Mouse (Mus musculus) embryonic facial prominence, embryonic 13.5 days (tissue): ENCODE data around the gene B4galnt2. TPM values are rescaled to one million over a fixed set of nuclear protein-coding genes. Genes with fewer than 3 reads are reported as not detected.
"Not testable (repeated sequence)": the region's sequence is repeated elsewhere in the genome, so short reads cannot be mapped to it uniquely, and the experiment has no call there.

Source experiments
- ATAC-seq: fragments of 200-750 bp; cut with Nextera tagmentation; 2 replicates; pipeline ENCODE4 v1.8.0; 2017; ENCODE audit warnings: low read depth; ENCODE audit not compliant: insufficient number of reproducible peaks, insufficient read depth, low FRiP score, low TSS enrichment
- H3K27ac ChIP-seq: fragments of 300-500 bp; sonication (generic); 2 replicates; pipeline ENCODE4 v1.5.1; 2015; ENCODE audit warnings: moderate library complexity, mild to moderate bottlenecking, inconsistent platforms
- H3K27me3 ChIP-seq: fragments of 300-500 bp; sonication (generic); 2 replicates; pipeline ENCODE4 v1.6.1; 2015; ENCODE audit warnings: mild to moderate bottlenecking, inconsistent platforms
- H3K36me3 ChIP-seq: fragments of 300-500 bp; sonication (generic); 2 replicates; pipeline ENCODE4 v1.6.1; 2015; ENCODE audit warnings: mild to moderate bottlenecking, inconsistent platforms
- H3K4me1 ChIP-seq: fragments of 300-500 bp; sonication (generic); 2 replicates; pipeline ENCODE4 v1.6.1; 2015; ENCODE audit warnings: inconsistent platforms
- H3K4me2 ChIP-seq: fragments of 300-500 bp; sonication (generic); 2 replicates; pipeline ENCODE4 v1.6.1; 2015; ENCODE audit warnings: moderate library complexity, mild to moderate bottlenecking, inconsistent platforms
- H3K4me3 ChIP-seq: fragments of 300-500 bp; sonication (generic); 2 replicates; pipeline ENCODE4 v1.5.1; 2015; ENCODE audit warnings: mild to moderate bottlenecking, inconsistent platforms
- H3K9ac ChIP-seq: fragments of 300-500 bp; sonication (generic); 2 replicates; pipeline ENCODE4 v1.6.1; 2015; ENCODE audit warnings: mild to moderate bottlenecking, inconsistent platforms
- H3K9me3 ChIP-seq: fragments of 300-500 bp; sonication (generic); 2 replicates; pipeline ENCODE4 v1.6.1; 2016; ENCODE audit warnings: inconsistent platforms
- WGBS: fragments of 180-500 bp; shearing (Covaris S2); methylation state at CpG from one replicate; pipeline ENCODE4 v1.1.7; 2015; ENCODE audit warnings: mixed read lengths; 5-methylcytosine and 5-hydroxymethylcytosine counted together
- polyA plus RNA-seq: library from polyadenylated mRNA; unstranded; fragments of >200 nt; fragmentation: Nextera tagmentation; extraction: Ambion mirVana; gene quantifications from 2 replicates; pipeline ENCODE4 v1.2.1, GENCODE M21; 2015

B4galnt2 gene
- 0.11 and 0.45 TPM in 2 replicates for polyA plus RNA-seq

DNA sequence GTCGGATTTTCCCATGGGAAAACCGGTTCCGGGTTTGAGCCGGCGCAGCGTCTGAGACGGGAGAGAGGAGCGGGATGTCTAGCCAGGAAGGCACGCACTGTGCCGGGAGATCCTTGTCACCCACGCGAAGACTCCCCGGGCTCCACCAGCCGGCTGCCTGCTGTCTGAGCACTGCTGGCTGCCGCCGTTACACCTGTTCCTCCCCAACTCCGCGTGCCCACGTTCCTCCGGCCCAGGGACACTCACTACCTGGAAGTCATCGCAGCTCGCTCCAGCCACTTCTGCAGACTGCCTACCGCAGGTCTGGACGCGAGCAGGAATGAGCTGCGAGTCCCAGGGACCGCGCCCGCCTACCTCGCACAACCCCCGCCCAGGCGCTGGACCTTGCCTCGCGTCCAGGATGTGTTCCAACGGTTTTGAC lies at the start of gene B4galnt2:
B4galnt2 (minus strand) TSS at position 321 of the 421 bp plus-strand sequence.
- H3K4me3 ChIP-seq = peak within 1 kb of the TSS; percentile 19
- ATAC-seq = no peak
- under 1% methylated on average over 35 of the region's 35 CpGs for WGBS
- H3K27me3 ChIP-seq = peaks cover 90% of the 10 kb centered on the region
- H3K9ac ChIP-seq = 0 out of 2 replicates have a peak within 1 kb of the TSS, but pooled peaks have one; percentile 16
- peak within 1 kb of the TSS; percentile 44 for H3K4me2 ChIP-seq
- no peak within 1 kb of the TSS for H3K27ac ChIP-seq
- H3K9me3 ChIP-seq = no peaks in the 10 kb centered on the region
- peaks cover 17% of the 10 kb centered on the region for H3K4me1 ChIP-seq
- H3K36me3 ChIP-seq = no peaks in the 10 kb centered on the region

DNA sequence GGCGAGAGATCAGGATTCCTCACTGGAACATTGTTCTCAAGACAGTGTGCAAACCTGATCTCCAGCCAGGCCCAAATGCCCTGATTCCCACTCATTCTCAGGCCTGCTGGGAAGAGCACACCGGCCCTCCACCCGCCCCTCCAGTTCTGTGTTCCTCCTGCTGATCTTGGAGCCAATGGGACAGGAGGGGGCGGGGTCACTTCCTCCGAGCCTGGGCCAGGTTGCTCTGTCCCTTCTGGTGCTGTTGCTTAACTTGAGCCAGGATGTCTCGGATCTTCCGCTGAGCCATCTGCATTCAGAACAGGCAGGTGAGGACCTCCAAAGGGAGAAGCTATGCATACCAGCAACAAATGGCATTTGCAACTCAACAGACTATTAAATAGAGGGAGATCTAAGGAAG lies 48.6 kb upstream of the B4galnt2 start:
- 78% methylated on average over 7 of the region's 7 CpGs for WGBS
- Histone ChIP-seq H3K4me3 (no peak overlapping the region), H3K27ac (no peak overlapping the region), H3K9me3 (no peaks in the 10 kb centered on the region), H3K36me3 (peaks cover 92% of the 10 kb centered on the region), H3K27me3 (no peaks in the 10 kb centered on the region), H3K4me2 (no peak overlapping the region), H3K9ac (no peak overlapping the region), H3K4me1 (no peaks in the 10 kb centered on the region)
- ATAC-seq = no peak

DNA sequence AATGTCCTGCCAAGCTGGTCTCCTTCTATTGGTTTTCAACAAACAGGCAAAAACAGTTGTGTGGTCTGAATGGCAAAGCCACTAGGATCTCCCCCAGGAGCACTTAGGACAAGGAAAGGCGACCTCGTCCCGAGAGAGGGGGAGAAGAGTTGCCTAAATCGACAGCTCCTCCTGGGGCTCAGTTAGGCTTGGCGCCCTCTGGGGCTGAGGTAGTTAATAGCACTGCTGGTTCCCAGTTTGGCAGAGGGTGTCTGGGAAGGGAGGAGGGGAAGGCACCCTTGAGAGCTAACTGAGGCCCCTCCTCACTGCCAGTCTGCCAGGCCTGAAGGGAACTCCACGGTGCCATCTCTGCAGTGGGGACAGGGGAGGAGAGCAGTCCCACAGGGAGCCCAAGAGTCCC lies 44.5 kb upstream of the B4galnt2 start:
- Histone ChIP-seq H3K27ac (no peak overlapping the region), H3K36me3 (peaks cover 58% of the 10 kb centered on the region), H3K4me1 (no peaks in the 10 kb centered on the region), H3K4me2 (no peak overlapping the region), H3K9me3 (no peaks in the 10 kb centered on the region), H3K4me3 (no peak overlapping the region), H3K27me3 (no peaks in the 10 kb centered on the region), H3K9ac (no peak overlapping the region)
- ATAC-seq = no peak
- 56% methylated on average over 6 of the region's 6 CpGs for WGBS

DNA sequence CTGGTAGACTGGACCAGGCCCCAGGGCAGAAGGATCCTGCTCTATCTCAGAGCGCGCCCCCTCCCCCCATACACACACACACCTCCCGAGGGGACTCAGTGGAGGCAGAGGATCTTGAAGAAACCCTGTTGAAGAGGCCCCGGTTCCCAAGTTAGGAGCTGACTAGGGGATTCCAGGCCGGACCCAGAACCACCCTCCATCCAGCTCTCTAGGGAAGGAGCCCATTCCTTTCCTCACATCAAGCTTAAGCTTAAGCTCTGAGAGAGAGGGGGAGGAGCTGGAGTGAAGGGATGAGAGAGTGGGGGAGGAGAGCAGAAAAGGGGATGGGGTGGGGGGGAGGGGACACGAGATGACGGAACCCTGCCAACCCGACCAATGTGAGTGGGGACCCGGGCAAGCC lies 43.6 kb upstream of the B4galnt2 start:
- Histone ChIP-seq H3K4me2 (no peak overlapping the region), H3K9ac (no peak overlapping the region), H3K36me3 (peaks cover 52% of the 10 kb centered on the region), H3K9me3 (no peaks in the 10 kb centered on the region), H3K4me3 (no peak overlapping the region), H3K4me1 (no peaks in the 10 kb centered on the region), H3K27ac (no peak overlapping the region), H3K27me3 (no peaks in the 10 kb centered on the region)
- no peak for ATAC-seq
- WGBS = 65% methylated on average over 9 of the region's 9 CpGs

DNA sequence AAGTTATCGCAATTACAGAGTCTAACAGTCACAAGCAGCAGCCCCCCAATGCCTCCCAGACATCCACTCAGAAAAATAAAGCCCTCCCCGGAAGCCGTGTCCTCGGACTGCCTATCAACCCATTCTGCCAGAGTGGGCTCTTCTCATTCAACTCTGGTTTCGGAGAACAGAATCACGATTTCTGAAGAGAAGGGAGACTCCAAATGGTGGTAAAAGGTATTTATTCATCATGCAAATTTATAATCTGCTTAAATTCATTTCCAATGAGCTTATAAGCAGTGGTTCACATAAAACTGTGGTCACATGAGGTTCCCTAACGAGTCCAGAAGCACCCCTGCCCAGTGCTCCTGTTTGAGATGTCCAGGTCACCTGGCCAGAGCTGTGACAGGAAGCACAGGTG lies 42.7 kb upstream of the B4galnt2 start:
- Histone ChIP-seq H3K9me3 (no peaks in the 10 kb centered on the region), H3K9ac (no peak overlapping the region), H3K27me3 (no peaks in the 10 kb centered on the region), H3K36me3 (peaks cover 43% of the 10 kb centered on the region), H3K4me1 (no peaks in the 10 kb centered on the region), H3K4me3 (no peak overlapping the region), H3K27ac (no peak overlapping the region), H3K4me2 (no peak overlapping the region)
- ATAC-seq = no peak
- WGBS = 72% methylated on average over 7 of the region's 7 CpGs

DNA sequence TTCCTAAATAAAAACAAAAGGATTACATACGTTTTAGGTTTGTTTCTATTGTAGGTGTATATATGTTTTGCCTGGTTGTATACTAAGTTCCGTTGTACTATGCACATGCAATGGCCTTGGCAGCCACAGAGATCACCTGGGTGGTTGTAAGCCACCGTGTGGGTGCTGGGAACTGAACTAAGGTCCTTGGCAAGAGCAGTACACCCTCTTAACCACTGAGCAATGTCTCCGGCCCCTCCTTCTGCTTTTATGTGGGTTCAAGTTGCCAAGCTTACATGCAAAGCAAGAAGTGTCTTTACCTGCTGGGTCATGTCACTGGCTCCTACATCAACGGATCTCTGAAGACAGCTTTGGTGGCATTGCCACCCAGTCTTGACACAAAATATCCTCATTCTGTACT lies 38.6 kb upstream of the B4galnt2 start:
- Histone ChIP-seq H3K9ac (no peak overlapping the region), H3K4me2 (no peak overlapping the region), H3K27me3 (no peaks in the 10 kb centered on the region), H3K9me3 (no peaks in the 10 kb centered on the region), H3K27ac (no peak overlapping the region), H3K36me3 (0 out of 2 replicates have a peak, but pooled peaks cover 8% of the 10 kb centered on the region), H3K4me3 (no peak overlapping the region), H3K4me1 (no peaks in the 10 kb centered on the region)
- WGBS = 85% methylated on average over 5 of the region's 5 CpGs
- ATAC-seq = no peak

DNA sequence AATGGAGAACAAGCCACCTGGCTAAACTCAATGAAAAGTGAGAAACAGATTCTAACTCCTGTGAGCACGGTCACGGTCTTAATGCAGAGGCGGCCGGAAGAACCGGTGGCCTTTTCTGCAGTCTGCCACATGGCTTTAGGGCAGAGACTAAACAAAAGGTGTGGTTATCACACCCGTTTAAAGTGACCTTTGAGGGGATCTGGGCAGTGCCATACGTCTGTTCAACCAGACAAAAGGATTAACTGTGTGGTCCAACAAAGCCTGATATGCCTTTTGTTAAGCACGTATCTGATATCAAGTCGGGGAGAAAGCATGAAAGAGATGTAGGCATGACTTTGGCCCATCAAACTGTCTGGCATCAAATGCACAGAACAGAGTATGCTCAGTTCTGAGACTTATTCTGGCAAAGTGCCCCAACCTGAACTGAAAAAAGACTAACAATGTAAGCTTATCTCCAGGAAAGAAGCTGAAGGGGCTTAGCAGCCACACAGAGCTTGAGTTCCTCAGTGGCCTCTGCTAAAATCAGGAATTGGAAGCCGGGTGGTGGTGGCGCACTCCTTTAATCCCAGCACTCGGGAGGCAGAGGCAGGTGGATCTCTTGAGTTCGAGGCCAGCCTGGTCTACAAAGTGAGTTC lies 31.3 kb upstream of the B4galnt2 start:
- Histone ChIP-seq H3K9ac (no peak overlapping the region), H3K27me3 (no peaks in the 10 kb centered on the region; the same call in 1 of the 2 replicates), H3K4me3 (no peak overlapping the region), H3K36me3 (no peaks in the 10 kb centered on the region), H3K4me1 (no peaks in the 10 kb centered on the region), H3K27ac (no peak overlapping the region), H3K9me3 (no peaks in the 10 kb centered on the region), H3K4me2 (no peak overlapping the region)
- 53% methylated on average over 13 of the region's 13 CpGs for WGBS
- no peak for ATAC-seq

DNA sequence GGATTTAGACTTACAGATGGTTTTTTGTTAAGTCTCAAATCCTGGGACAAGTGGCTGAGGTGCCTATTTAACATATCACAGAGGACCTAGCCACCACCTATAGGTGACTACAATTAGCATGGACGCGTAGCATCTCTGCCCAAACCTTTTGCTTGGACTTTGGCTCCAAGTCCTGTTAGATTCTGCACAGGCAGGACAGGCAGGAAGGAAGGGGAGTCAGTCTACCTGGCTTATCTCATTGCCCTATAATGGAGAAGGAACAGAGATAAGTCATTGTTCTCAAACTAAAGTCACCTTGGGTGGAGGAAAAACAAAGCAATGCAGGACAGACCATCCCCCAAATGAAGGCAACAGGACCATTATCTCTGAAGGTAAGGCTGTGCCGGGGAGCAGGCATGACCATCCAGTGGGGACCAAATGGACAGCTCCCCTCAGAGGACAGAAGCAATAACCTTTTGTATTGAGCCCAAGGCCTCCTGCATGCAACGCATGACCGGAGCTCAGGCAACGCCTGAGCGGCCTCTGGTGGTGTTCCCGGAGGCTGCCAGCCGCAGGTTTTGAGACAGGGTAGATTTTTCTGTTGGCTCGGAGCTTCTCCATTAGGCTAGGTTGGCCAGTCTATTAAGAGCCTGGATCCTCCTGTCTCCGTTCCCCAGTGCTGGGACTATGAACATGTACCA lies 25.3 kb upstream of the B4galnt2 start:
- Histone ChIP-seq H3K9ac (no peak overlapping the region), H3K27me3 (no peaks in the 10 kb centered on the region), H3K36me3 (no peaks in the 10 kb centered on the region), H3K4me3 (no peak overlapping the region), H3K4me2 (no peak overlapping the region), H3K27ac (no peak overlapping the region), H3K9me3 (no peaks in the 10 kb centered on the region), H3K4me1 (no peaks in the 10 kb centered on the region)
- WGBS = 40% methylated on average over 11 of the region's 11 CpGs
- no peak for ATAC-seq

DNA sequence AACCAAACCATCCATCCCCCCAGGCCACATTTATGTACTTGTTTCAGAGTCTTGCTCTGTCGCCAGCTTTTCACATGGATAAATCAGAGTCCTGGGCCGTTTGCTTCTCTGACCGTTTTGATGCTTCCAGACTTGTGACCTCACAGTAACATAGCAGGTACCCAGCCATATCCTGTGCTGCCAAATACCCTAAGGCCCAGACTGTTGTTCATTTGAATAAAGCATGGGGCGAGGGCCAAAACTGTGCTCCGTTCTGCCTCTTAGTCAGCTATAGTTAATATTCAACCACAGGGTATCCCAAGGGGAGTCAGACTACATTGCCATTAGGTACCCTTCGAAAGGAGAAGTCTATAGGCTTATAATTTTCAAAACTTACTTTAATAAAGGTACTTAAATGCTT lies 21.7 kb upstream of the B4galnt2 start:
- Histone ChIP-seq H3K36me3 (no peaks in the 10 kb centered on the region), H3K4me3 (no peak overlapping the region), H3K27ac (no peak overlapping the region), H3K4me1 (no peaks in the 10 kb centered on the region), H3K9me3 (no peaks in the 10 kb centered on the region), H3K4me2 (no peak overlapping the region), H3K27me3 (no peaks in the 10 kb centered on the region), H3K9ac (no peak overlapping the region)
- ATAC-seq = no peak
- WGBS = 76% methylated on average over 6 of the region's 6 CpGs

DNA sequence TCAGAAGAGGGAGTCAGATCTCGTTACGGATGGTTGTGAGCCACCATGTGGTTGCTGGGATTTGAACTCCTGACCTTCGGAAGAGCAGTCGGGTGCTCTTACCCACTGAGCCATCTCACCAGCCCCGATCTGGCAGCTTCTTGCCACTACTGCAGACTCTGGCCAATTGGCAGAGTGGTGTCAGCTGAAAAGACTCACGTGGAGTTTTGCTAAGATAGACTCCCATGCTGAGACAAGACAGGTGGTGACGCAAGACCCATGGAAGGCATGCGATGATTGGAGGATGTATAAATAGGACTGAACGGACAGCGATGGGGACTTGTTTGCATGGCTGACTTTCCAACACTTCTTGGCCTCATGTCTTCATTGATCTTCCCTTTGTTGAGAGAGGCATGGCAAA lies 17.5 kb upstream of the B4galnt2 start:
- 86% methylated on average over 10 of the region's 10 CpGs for WGBS
- not testable (repeated sequence) for H3K27me3 ChIP-seq, H3K9me3 ChIP-seq, H3K4me3 ChIP-seq, H3K36me3 ChIP-seq, H3K9ac ChIP-seq, H3K27ac ChIP-seq, H3K4me1 ChIP-seq, H3K4me2 ChIP-seq, ATAC-seq

DNA sequence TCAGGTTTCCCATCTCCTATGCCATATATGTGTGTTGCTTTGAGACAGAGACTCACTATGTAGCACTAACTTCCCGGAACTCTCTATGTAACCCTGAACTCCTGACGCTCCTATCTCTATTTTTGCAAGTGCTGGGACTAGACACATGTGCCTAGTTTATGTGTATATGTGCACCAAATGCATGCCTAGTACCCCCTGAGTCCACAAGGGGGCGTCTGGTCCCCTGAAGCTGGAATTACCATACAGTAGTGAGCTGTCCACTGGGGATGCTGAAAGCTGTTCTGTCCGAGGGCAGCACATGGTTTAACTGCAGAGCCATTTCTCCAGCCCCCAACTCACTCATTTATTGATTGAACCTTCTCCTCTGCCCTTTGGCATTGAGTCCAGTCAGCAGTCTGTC lies 11.7 kb upstream of the B4galnt2 start:
- Histone ChIP-seq H3K9ac (no peak overlapping the region), H3K4me1 (no peaks in the 10 kb centered on the region)
- WGBS = 73% methylated on average over 4 of the region's 4 CpGs

DNA sequence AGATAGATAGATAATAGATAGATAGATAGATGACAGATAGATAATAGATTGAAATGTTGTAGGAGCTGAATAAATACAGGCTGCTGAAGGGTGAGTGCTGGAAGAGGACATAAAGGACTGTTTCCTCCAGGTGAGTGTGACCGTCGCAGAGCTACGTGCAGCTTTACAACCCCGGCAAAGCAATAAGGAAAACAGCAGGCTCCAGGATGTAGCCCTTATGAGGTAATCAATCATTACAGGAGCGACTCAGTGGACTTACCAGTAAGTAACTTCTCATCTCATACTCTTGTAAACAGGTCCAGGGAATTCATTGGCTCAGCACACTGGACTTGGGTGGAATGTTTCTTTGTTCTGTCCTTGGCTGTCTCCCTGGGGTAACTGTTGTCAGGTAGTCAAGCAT lies 11.3 kb upstream of the B4galnt2 start:
- H3K4me1 ChIP-seq = no peaks in the 10 kb centered on the region
- peaks cover 8% of the 10 kb centered on the region; the same call in 1 of the 2 replicates for H3K9me3 ChIP-seq
- H3K4me2 ChIP-seq = no peak overlapping the region
- no peaks in the 10 kb centered on the region for H3K36me3 ChIP-seq
- WGBS = 92% methylated on average over 5 of the region's 5 CpGs
- no peak overlapping the region for H3K27ac ChIP-seq
- no peak overlapping the region for H3K4me3 ChIP-seq
- no peak overlapping the region for H3K9ac ChIP-seq
- ATAC-seq = no peak
- peaks cover 28% of the 10 kb centered on the region for H3K27me3 ChIP-seq

More for the DNA sequence above, 11.7 kb upstream of the B4galnt2 start:
- H3K9me3 ChIP-seq = peaks cover 8% of the 10 kb centered on the region; the same call in 1 of the 2 replicates
- no peak overlapping the region for H3K4me2 ChIP-seq
- H3K4me3 ChIP-seq = no peak overlapping the region
- no peak for ATAC-seq
- H3K27me3 ChIP-seq = peaks cover 24% of the 10 kb centered on the region
- H3K36me3 ChIP-seq = no peaks in the 10 kb centered on the region
- no peak overlapping the region for H3K27ac ChIP-seq
